Mouse (Mus musculus): ENCODE measurements around the gene Bhlhe41. TPM values are rescaled to one million over a fixed set of nuclear protein-coding genes. Genes with fewer than 3 reads are reported as not detected.

Gene Bhlhe41
- polyA plus RNA-seq, 1 experiment from 2014 or later, result 5.9 TPM

DNA sequence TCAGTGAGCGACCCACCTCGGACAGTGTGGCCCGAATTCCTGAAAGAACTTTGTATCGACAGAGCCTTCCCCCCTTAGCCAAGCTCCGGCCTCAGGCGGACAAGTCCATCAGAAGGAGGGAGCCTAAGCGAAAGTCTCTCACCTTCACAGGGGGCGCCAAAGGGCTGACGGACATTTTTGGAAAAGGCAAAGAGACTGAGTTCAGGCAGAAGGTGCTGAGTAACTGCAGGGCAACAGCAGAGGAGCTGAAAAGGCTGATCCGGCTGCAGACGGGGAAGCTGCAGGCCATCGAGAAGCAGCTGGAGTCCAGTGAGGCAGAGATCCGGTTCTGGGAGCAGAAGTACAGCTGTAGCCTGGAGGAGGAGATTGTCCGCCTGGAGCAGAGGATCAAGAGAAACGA lies 50.2 kb downstream of the Bhlhe41 start:
- no peaks in the 10 kb centered on the region for H3K4me1 ChIP-seq (ENCODE audit: control insufficient read depth, insufficient read depth, low read length)
- ATAC-seq (ENCODE audit: low FRiP score, low TSS enrichment) (no peak), DNase-seq (peak; percentile 44)
- no peak overlapping the region for H3K4me3 ChIP-seq (replicated peaks; ENCODE audit: low read depth, low read length)
- H3K9ac ChIP-seq (replicated peaks; ENCODE audit: low read length), result no peak overlapping the region
- H3K27ac ChIP-seq (replicated peaks; ENCODE audit: low read depth, low read length), result no peak overlapping the region
- 33% methylated on average over 15 of the region's 15 CpGs for WGBS
- no peak overlapping the region for H3K4me2 ChIP-seq (ENCODE audit: low read length)
- no peaks in the 10 kb centered on the region for H3K36me3 ChIP-seq (ENCODE audit: control insufficient read depth, insufficient read depth, low read length)
- H3K27me3 ChIP-seq (ENCODE audit: control insufficient read depth, insufficient read depth, low read length), result no peaks in the 10 kb centered on the region
- H3K9me3 ChIP-seq (ENCODE audit: control insufficient read depth, low read length), result no peaks in the 10 kb centered on the region

DNA sequence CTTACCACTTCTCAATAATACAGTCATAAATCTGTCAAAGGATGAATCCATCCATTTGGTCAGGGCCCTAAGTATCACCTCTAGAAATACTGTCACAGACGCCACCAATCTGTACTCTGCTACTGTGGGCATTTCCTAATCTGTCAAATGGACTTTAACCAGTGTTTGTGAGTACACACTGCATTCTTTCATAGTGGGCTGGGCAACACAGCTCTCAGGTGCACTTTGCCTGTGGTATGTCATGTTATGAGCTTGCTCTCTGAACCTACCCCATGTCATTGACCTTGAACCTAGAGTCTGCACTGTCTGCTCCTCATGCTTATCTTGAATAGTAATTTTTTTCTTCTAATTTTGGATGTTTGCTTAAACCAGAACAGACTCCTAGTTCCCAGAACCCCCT lies 54.2 kb downstream of the Bhlhe41 start:
- Histone ChIP-seq H3K27me3 (ENCODE audit: control insufficient read depth, insufficient read depth, low read length) (no peaks in the 10 kb centered on the region), H3K4me1 (ENCODE audit: control insufficient read depth, insufficient read depth, low read length) (no peaks in the 10 kb centered on the region), H3K4me2 (ENCODE audit: low read length) (no peak overlapping the region), H3K36me3 (ENCODE audit: control insufficient read depth, insufficient read depth, low read length) (no peaks in the 10 kb centered on the region), H3K4me3 (replicated peaks; ENCODE audit: low read depth, low read length) (no peak overlapping the region), H3K9me3 (ENCODE audit: control insufficient read depth, low read length) (no peaks in the 10 kb centered on the region), H3K27ac (replicated peaks; ENCODE audit: low read depth, low read length) (no peak overlapping the region), H3K9ac (replicated peaks; ENCODE audit: low read length) (no peak overlapping the region)
- DNase-seq, result no peak
- no peak for ATAC-seq (ENCODE audit: low FRiP score, low TSS enrichment)
- 98% methylated on average over 1 of the region's 1 CpGs for WGBS

DNA sequence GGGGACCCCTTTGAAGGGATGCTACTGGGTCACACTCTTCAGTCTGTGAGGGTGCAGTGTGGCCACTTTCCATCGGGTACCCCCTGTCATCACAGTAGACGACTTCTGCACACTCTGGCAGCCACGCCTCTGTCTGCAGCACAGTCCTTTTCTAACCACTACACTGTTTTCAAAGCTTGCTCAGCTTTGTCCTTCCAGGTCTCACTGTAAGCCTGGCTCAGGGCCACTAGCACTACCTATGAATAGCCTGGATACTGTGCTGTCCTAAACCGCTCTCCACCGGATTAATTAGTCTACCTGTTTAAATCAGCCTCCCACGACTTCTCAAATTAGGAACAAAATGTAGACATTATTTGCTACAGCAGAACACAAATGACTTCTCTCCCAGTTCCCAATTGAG lies 55.3 kb downstream of the Bhlhe41 start:
- no peak overlapping the region for H3K27ac ChIP-seq (replicated peaks; ENCODE audit: low read depth, low read length)
- H3K9me3 ChIP-seq (ENCODE audit: control insufficient read depth, low read length), result no peaks in the 10 kb centered on the region
- ATAC-seq (ENCODE audit: low FRiP score, low TSS enrichment) (no peak), DNase-seq (no peak)
- no peaks in the 10 kb centered on the region for H3K4me1 ChIP-seq (ENCODE audit: control insufficient read depth, insufficient read depth, low read length)
- H3K4me3 ChIP-seq (replicated peaks; ENCODE audit: low read depth, low read length), result no peak overlapping the region
- 89% methylated on average over 6 of the region's 6 CpGs for WGBS
- H3K4me2 ChIP-seq (ENCODE audit: low read length), result no peak overlapping the region
- H3K36me3 ChIP-seq (ENCODE audit: control insufficient read depth, insufficient read depth, low read length), result no peaks in the 10 kb centered on the region
- no peak overlapping the region for H3K9ac ChIP-seq (replicated peaks; ENCODE audit: low read length)
- no peaks in the 10 kb centered on the region for H3K27me3 ChIP-seq (ENCODE audit: control insufficient read depth, insufficient read depth, low read length)

DNA sequence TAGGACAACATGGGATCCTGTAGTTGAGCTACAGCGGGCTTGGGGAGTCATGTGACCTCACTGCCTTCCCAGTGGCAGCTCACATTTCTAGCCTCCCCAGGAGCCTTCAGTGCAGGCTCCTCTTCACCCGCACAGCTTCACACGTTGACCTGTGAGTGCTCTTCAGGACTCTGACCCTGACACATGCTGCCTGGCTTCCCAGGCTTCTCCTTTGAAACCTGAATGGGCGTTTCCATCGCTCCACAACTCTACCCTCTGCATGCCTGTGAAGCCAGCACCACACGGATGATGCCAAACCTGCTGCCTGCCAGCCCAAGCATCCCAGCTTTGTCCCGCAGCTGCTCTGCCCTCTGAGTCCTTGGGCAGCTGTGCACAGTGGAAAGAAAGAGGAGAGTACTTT lies 55.8 kb downstream of the Bhlhe41 start:
- ATAC-seq (ENCODE audit: low FRiP score, low TSS enrichment) (no peak), DNase-seq (no peak)
- Histone ChIP-seq H3K4me1 (ENCODE audit: control insufficient read depth, insufficient read depth, low read length) (no peaks in the 10 kb centered on the region), H3K9ac (replicated peaks; ENCODE audit: low read length) (no peak overlapping the region), H3K4me2 (ENCODE audit: low read length) (no peak overlapping the region), H3K27ac (replicated peaks; ENCODE audit: low read depth, low read length) (no peak overlapping the region), H3K36me3 (ENCODE audit: control insufficient read depth, insufficient read depth, low read length) (no peaks in the 10 kb centered on the region), H3K27me3 (ENCODE audit: control insufficient read depth, insufficient read depth, low read length) (no peaks in the 10 kb centered on the region), H3K4me3 (replicated peaks; ENCODE audit: low read depth, low read length) (no peak overlapping the region), H3K9me3 (ENCODE audit: control insufficient read depth, low read length) (no peaks in the 10 kb centered on the region)
- WGBS, result 85% methylated on average over 7 of the region's 7 CpGs

Other genes starting within 250 kb of the Bhlhe41 start
- 0.12 TPM in 1 of 2 replicates, not detected in the other for gene Tuba3b, start 249.8 kb downstream of the Bhlhe41 start, polyA plus RNA-seq (2014; fragmentation: Nextera tagmentation; extraction: Ambion mirVana)
- 4.4 and 6.9 TPM in 2 replicates for gene Rassf8, start 118.8 kb downstream of the Bhlhe41 start, polyA plus RNA-seq (2014; fragmentation: Nextera tagmentation; extraction: Ambion mirVana)
- 2.5 and 2.9 TPM in 2 replicates for gene Sspn, start 66.1 kb upstream of the Bhlhe41 start, polyA plus RNA-seq (2014; fragmentation: Nextera tagmentation; extraction: Ambion mirVana)

Data from midbrain, embryonic 14.5 days (tissue).